Mouse (Mus musculus): ENCODE measurements around the gene Cmtm4. TPM values are rescaled to one million over a fixed set of nuclear protein-coding genes. Genes with fewer than 3 reads are reported as not detected.

Gene Cmtm4
- polyA plus RNA-seq, 2 experiments, result 0.44 to 1.7 TPM

DNA sequence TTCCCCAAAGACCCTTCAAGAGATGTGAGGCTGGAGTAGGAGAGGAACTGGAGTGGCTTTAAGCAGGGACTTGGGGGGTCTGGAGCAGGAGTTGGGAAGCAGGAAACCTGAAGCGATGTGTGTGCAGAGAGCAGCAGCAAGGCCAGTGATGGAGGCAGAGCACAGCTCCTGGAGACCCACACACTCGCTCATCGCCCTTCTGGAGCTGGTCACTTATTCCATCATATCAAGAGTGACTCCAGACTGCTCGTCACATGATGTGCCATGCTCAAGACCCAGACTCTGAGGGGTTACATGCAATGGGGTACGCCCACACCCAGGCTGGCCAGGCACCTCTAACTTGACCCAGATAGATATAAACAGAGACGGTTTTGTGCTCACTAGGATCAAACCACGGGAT is 15.3 kb downstream of the Cmtm4 start:
- 65% methylated on average over 7 of the region's 7 CpGs for WGBS (ENCODE audit: insufficient replicate concordance)

GRCm38 (mm10) chr8:104379301-104379836 is 16.2 kb downstream of the Cmtm4 start:
- H3K4me3 ChIP-seq (ENCODE audit: insufficient read depth in 1 of 2, low read depth in 2 of 2, low read length in 2 of 2), result no peak overlapping the region
- no peak overlapping the region for H3K27ac ChIP-seq
- 78% methylated on average over 10 of the region's 10 CpGs for WGBS (ENCODE audit: insufficient replicate concordance)

More for the DNA sequence above, 15.3 kb downstream of the Cmtm4 start:
- TF ChIP-seq EP300 (IDR thresholded peaks at IDR 0.05; ENCODE audit: low read depth), result no peak
- no peak for TF ChIP-seq CTCF (IDR thresholded peaks at IDR 0.05; ENCODE audit: low read depth)
- Histone ChIP-seq H3K9me3 (ENCODE audit: control insufficient read depth, low read length) (no peaks in the 10 kb centered on the region), H3K4me3 (ENCODE audit: insufficient read depth in 1 of 2, low read depth in 2 of 2, low read length in 2 of 2) (no peak overlapping the region), H3K27me3 (ENCODE audit: control insufficient read depth, insufficient read depth, low read length) (no peaks in the 10 kb centered on the region), H3K4me1 (replicated peaks; ENCODE audit: control insufficient read depth in 2 of 2, insufficient read depth in 2 of 2, low read length in 1 of 2) (peaks cover 0 to 3% of the 10 kb centered on the region in 2 experiments; a peak in 1 of 4 replicates), H3K27ac (no peak overlapping the region), H3K36me3 (replicated peaks; ENCODE audit: control insufficient read depth, insufficient read depth, low read depth) (no peaks in the 10 kb centered on the region), H3K4me2 (ENCODE audit: low read depth) (no peak overlapping the region), H3K9ac (replicated peaks) (no peak overlapping the region)
- DNase-seq (ENCODE audit: low read depth in 3 of 3, low spot score in 3 of 3), result no peak
- no peak for ATAC-seq (ENCODE audit: insufficient read depth)

GRCm38 (mm10) chr8:104376669-104377068 is 18.9 kb downstream of the Cmtm4 start:
- no peak overlapping the region for H3K4me2 ChIP-seq (ENCODE audit: low read depth)

More at GRCm38 (mm10) chr8:104379301-104379836, 16.2 kb downstream of the Cmtm4 start:
- ATAC-seq (ENCODE audit: insufficient read depth) (no peak), DNase-seq (ENCODE audit: low read depth in 3 of 3, low spot score in 3 of 3) (no peak)
- H3K36me3 ChIP-seq (replicated peaks; ENCODE audit: control insufficient read depth, insufficient read depth, low read depth), result no peaks in the 10 kb centered on the region
- no peaks in the 10 kb centered on the region for H3K9me3 ChIP-seq (ENCODE audit: control insufficient read depth, low read length)
- H3K27me3 ChIP-seq (ENCODE audit: control insufficient read depth, insufficient read depth, low read length), result no peaks in the 10 kb centered on the region
- H3K4me2 ChIP-seq (ENCODE audit: low read depth), result no peak overlapping the region
- H3K4me1 ChIP-seq (replicated peaks; ENCODE audit: control insufficient read depth in 2 of 2, insufficient read depth in 2 of 2, low read length in 1 of 2), result peaks cover 0 to 3% of the 10 kb centered on the region in 2 experiments; a peak in 1 of 4 replicates
- TF ChIP-seq CTCF (IDR thresholded peaks at IDR 0.05; ENCODE audit: low read depth), result no peak
- TF ChIP-seq EP300 (IDR thresholded peaks at IDR 0.05; ENCODE audit: low read depth), result no peak
- no peak overlapping the region for H3K9ac ChIP-seq (replicated peaks)

DNA sequence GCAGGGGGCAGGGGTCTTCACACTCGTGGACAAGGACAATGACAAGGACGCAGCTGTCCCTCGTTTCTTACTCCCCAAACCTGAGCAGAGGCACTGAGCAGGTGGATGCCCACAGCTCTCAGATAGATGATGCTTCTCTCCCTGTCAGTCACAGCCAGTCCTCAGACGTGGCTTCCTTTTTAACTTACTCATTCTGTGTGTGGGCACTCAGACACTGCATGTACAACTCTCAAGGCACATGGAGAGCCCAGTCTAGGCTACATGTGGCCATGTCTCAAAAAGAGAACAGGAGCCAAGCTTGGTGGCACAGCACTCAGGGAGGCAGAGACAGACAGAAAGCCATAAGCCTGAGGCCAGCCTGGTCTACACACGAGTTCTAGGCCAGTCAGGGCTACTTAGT is 19.6 kb downstream of the Cmtm4 start:
- Histone ChIP-seq H3K4me2 (ENCODE audit: low read depth) (no peak overlapping the region), H3K9ac (replicated peaks) (no peak overlapping the region), H3K36me3 (replicated peaks; ENCODE audit: control insufficient read depth, insufficient read depth, low read depth) (no peaks in the 10 kb centered on the region), H3K9me3 (ENCODE audit: control insufficient read depth, low read length) (no peaks in the 10 kb centered on the region), H3K4me3 (ENCODE audit: insufficient read depth in 1 of 2, low read depth in 2 of 2, low read length in 2 of 2) (no peak overlapping the region), H3K27ac (no peak overlapping the region), H3K27me3 (ENCODE audit: control insufficient read depth, insufficient read depth, low read length) (no peaks in the 10 kb centered on the region), H3K4me1 (replicated peaks; ENCODE audit: control insufficient read depth in 2 of 2, insufficient read depth in 2 of 2, low read length in 1 of 2) (no peaks in the 10 kb centered on the region; a peak in 1 of 4 replicates)
- ATAC-seq (ENCODE audit: insufficient read depth), result no peak
- DNase-seq (ENCODE audit: low read depth in 3 of 3, low spot score in 3 of 3), result no peak
- no peak for TF ChIP-seq CTCF (IDR thresholded peaks at IDR 0.05; ENCODE audit: low read depth)
- TF ChIP-seq EP300 (IDR thresholded peaks at IDR 0.05; ENCODE audit: low read depth), result no peak
- 58% methylated on average over 5 of the region's 5 CpGs for WGBS (ENCODE audit: insufficient replicate concordance)

More at GRCm38 (mm10) chr8:104376669-104377068, 18.9 kb downstream of the Cmtm4 start:
- Histone ChIP-seq H3K27ac (no peak overlapping the region), H3K9me3 (ENCODE audit: control insufficient read depth, low read length) (no peaks in the 10 kb centered on the region), H3K4me1 (replicated peaks; ENCODE audit: control insufficient read depth in 2 of 2, insufficient read depth in 2 of 2, low read length in 1 of 2) (no peaks in the 10 kb centered on the region; a peak in 1 of 4 replicates), H3K4me3 (ENCODE audit: insufficient read depth in 1 of 2, low read depth in 2 of 2, low read length in 2 of 2) (no peak overlapping the region), H3K27me3 (ENCODE audit: control insufficient read depth, insufficient read depth, low read length) (no peaks in the 10 kb centered on the region), H3K36me3 (replicated peaks; ENCODE audit: control insufficient read depth, insufficient read depth, low read depth) (no peaks in the 10 kb centered on the region), H3K9ac (replicated peaks) (no peak overlapping the region)
- ATAC-seq (ENCODE audit: insufficient read depth), result no peak
- DNase-seq (ENCODE audit: low read depth in 3 of 3, low spot score in 3 of 3), result no peak
- WGBS (ENCODE audit: insufficient replicate concordance), result 69% methylated on average over 11 of the region's 11 CpGs
- TF ChIP-seq CTCF (IDR thresholded peaks at IDR 0.05; ENCODE audit: low read depth) (no peak), EP300 (IDR thresholded peaks at IDR 0.05; ENCODE audit: low read depth) (no peak)

DNA sequence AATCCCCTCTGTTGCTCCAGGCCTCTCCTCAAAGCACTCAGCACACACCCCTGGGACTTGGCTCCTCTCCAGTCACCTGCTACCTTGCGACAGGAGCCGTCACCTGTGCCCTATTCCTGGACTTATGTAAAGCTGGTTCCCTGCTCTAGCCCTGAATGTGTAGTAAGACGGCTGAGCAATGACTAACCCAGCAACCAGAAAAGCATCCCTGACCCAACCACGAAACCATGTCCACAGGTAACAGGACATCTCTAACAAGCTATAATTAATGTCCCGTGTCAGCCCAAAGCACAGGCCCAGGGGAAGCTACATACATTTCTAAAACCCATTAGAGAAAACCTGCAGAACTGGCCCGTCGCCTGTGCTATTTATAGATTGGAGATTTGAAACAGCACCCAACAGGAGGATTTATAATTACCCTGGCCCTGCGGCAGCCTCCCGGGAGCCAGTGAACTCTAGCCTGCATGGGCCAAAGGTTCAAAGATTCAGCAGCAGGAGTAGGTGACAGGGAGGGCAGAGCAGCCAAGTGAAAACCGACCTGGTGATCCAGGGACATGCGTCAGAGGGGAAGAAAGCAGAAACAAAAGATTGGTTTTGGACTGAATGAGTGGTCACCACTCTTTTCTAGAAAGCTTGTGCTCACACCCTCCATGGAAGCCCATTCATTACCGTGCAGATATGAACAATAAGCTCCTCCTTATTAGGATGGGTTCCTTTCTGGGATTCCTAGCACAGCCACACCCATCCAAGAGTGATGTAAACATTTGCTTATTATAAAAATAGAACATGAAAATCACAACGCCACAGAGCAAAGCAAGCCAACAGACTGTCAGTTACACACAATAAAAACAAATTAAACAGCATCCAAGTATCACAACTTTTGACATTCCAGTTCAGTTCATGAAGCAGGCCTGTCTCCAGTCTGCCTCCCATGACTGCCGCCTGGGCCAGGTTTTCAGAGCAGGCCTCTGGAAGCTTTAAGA is 20.5 kb downstream of the Cmtm4 start:
- Histone ChIP-seq H3K27me3 (ENCODE audit: control insufficient read depth, insufficient read depth, low read length) (no peaks in the 10 kb centered on the region), H3K4me1 (replicated peaks; ENCODE audit: control insufficient read depth in 2 of 2, insufficient read depth in 2 of 2, low read length in 1 of 2) (no peaks in the 10 kb centered on the region; a peak in 1 of 4 replicates), H3K4me2 (ENCODE audit: low read depth) (no peak overlapping the region), H3K9ac (replicated peaks) (no peak overlapping the region), H3K27ac (no peak overlapping the region), H3K9me3 (ENCODE audit: control insufficient read depth, low read length) (no peaks in the 10 kb centered on the region), H3K36me3 (replicated peaks; ENCODE audit: control insufficient read depth, insufficient read depth, low read depth) (no peaks in the 10 kb centered on the region), H3K4me3 (ENCODE audit: insufficient read depth in 1 of 2, low read depth in 2 of 2, low read length in 2 of 2) (no peak overlapping the region)
- no peak for DNase-seq (ENCODE audit: low read depth in 3 of 3, low spot score in 3 of 3)
- TF ChIP-seq CTCF (IDR thresholded peaks at IDR 0.05; ENCODE audit: low read depth) (no peak), EP300 (IDR thresholded peaks at IDR 0.05; ENCODE audit: low read depth) (no peak)
- 54% methylated on average over 14 of the region's 14 CpGs for WGBS (ENCODE audit: insufficient replicate concordance)
- no peak for ATAC-seq (ENCODE audit: insufficient read depth)

Measured in liver, embryonic 14.5 days (tissue).